Mouse (Mus musculus) brown adipose tissue, adult 24 weeks (tissue): ENCODE measurements around the gene Pafah1b2. TPM values are rescaled to one million over a fixed set of nuclear protein-coding genes. Genes with fewer than 3 reads are reported as not detected.

Experiments used
- H3K27ac ChIP-seq: fragments of 200-500 bp; replicated peaks from 2 replicates; pipeline ENCODE4 v1.5.1; 2012; ENCODE audit warnings: low read depth, mild to moderate bottlenecking, low read length
- H3K4me1 ChIP-seq: fragments of 200-500 bp; 2 replicates; pipeline ENCODE4 v1.6.1; 2012; ENCODE audit warnings: low read length, mixed read lengths; ENCODE audit not compliant: control insufficient read depth, insufficient read depth, insufficient read length
- H3K4me3 ChIP-seq: fragments of 200-500 bp; 2 replicates; pipeline ENCODE4 v1.5.1; 2012; ENCODE audit warnings: low read depth, mild to moderate bottlenecking, low read length, moderate library complexity; ENCODE audit not compliant: insufficient read depth
- polyA plus RNA-seq: library from polyadenylated mRNA; stranded (reverse); fragments of >200 nt; gene quantifications from 2 replicates; pipeline ENCODE4 v1.2.4, GENCODE M21; 2012; ENCODE audit not compliant: missing spikeins, insufficient read depth, insufficient read length

Pafah1b2 gene
- polyA plus RNA-seq, 1 experiment: 43.8 TPM

GRCm38 (mm10) chr9:45944506-45945400, 67.7 kb downstream of the Pafah1b2 start:
- no peak overlapping the region for H3K27ac ChIP-seq
- H3K4me3 ChIP-seq: no peak overlapping the region
- H3K4me1 ChIP-seq: no peaks in the 10 kb centered on the region; the same call in 1 of the 2 replicates

- H3K4me1 ChIP-seq: no peaks in the 10 kb centered on the region; the same call in 1 of the 2 replicates
- H3K27ac ChIP-seq: no peak overlapping the region
- no peak overlapping the region for H3K4me3 ChIP-seq
Observed at GRCm38 (mm10) chr9:45943628-45944505, 68.6 kb downstream of the Pafah1b2 start.

- Histone ChIP-seq H3K4me1 (no peaks in the 10 kb centered on the region; the same call in 1 of the 2 replicates), H3K4me3 (no peak overlapping the region)
Observed at GRCm38 (mm10) chr9:45942916-45943315, 69.6 kb downstream of the Pafah1b2 start.

GRCm38 (mm10) chr9:45942464-45942863, 70.0 kb downstream of the Pafah1b2 start:
- Histone ChIP-seq H3K4me3 (no peak overlapping the region), H3K4me1 (no peaks in the 10 kb centered on the region; the same call in 1 of the 2 replicates), H3K27ac (no peak overlapping the region)

More at GRCm38 (mm10) chr9:45942916-45943315, 69.6 kb downstream of the Pafah1b2 start:
- no peak overlapping the region for H3K27ac ChIP-seq

GRCm38 (mm10) chr9:45941329-45941888, 71.1 kb downstream of the Pafah1b2 start:
- Histone ChIP-seq H3K4me1 (no peaks in the 10 kb centered on the region; the same call in 1 of the 2 replicates), H3K27ac (no peak overlapping the region), H3K4me3 (no peak overlapping the region)

GRCm38 (mm10) chr9:45939794-45940193, 72.7 kb downstream of the Pafah1b2 start:
- Histone ChIP-seq H3K4me1 (no peaks in the 10 kb centered on the region), H3K4me3 (no peak overlapping the region), H3K27ac (no peak overlapping the region)

GRCm38 (mm10) chr9:45938952-45939637, 73.4 kb downstream of the Pafah1b2 start:
- H3K4me3 ChIP-seq: no peak overlapping the region
- H3K27ac ChIP-seq: no peak overlapping the region
- no peaks in the 10 kb centered on the region for H3K4me1 ChIP-seq

GRCm38 (mm10) chr9:45938088-45938487, 74.4 kb downstream of the Pafah1b2 start:
- Histone ChIP-seq H3K4me3 (no peak overlapping the region), H3K27ac (no peak overlapping the region), H3K4me1 (no peaks in the 10 kb centered on the region)

- Histone ChIP-seq H3K4me3 (no peak overlapping the region), H3K27ac (no peak overlapping the region)
Observed at GRCm38 (mm10) chr9:45936883-45937282, 75.6 kb downstream of the Pafah1b2 start.

GRCm38 (mm10) chr9:45935628-45936210, 76.8 kb downstream of the Pafah1b2 start, which contains the start of gene Tagln:
Gene Tagln (minus strand): TSS chr9:45936058.
- Histone ChIP-seq H3K4me3 (no peak within 1 kb of the TSS), H3K27ac (peak within 1 kb of the TSS; percentile 21; the same call in 1 of the 2 replicates), H3K4me1 (peaks cover 9% of the 10 kb centered on the region)

More at GRCm38 (mm10) chr9:45936883-45937282, 75.6 kb downstream of the Pafah1b2 start:
- peaks cover 4% of the 10 kb centered on the region; the same call in 1 of the 2 replicates for H3K4me1 ChIP-seq

- no peak overlapping the region for H3K4me3 ChIP-seq
- H3K27ac ChIP-seq: peak overlapping the region; percentile 43
- peaks cover 9% of the 10 kb centered on the region for H3K4me1 ChIP-seq
Observed at GRCm38 (mm10) chr9:45932571-45933415, 79.7 kb downstream of the Pafah1b2 start.

- Histone ChIP-seq H3K4me3 (no peak overlapping the region), H3K27ac (peak overlapping the region; percentile 43; the same call in 1 of the 2 replicates), H3K4me1 (peaks cover 9% of the 10 kb centered on the region)
Observed at GRCm38 (mm10) chr9:45931958-45932357, 80.5 kb downstream of the Pafah1b2 start.

GRCm38 (mm10) chr9:45929285-45929684, 83.2 kb downstream of the Pafah1b2 start:
- H3K4me1 ChIP-seq: peaks cover 9% of the 10 kb centered on the region
- no peak overlapping the region for H3K27ac ChIP-seq
- no peak overlapping the region for H3K4me3 ChIP-seq
